Mouse (Mus musculus): ENCODE results near the gene Mif.

- TF ChIP-seq CTCF (IDR thresholded peaks at IDR 0.05; ENCODE audit: low read depth) (peak; percentile 69), EP300 (IDR thresholded peaks at IDR 0.05; ENCODE audit: low read depth) (no peak)
These were observed 37.3 kb upstream of the Mif start for GRCm38 (mm10) chr10:75897373-75897772.
